Mouse (Mus musculus): ENCODE measurements around the gene Rasa3.

Rasa3 gene

GRCm38 (mm10) chr8:13649154-13649515 is 28.3 kb downstream of the Rasa3 start:
- DNase-seq (ENCODE audit: low read depth in 1 of 2, low spot score in 2 of 2), result no peak

DNA sequence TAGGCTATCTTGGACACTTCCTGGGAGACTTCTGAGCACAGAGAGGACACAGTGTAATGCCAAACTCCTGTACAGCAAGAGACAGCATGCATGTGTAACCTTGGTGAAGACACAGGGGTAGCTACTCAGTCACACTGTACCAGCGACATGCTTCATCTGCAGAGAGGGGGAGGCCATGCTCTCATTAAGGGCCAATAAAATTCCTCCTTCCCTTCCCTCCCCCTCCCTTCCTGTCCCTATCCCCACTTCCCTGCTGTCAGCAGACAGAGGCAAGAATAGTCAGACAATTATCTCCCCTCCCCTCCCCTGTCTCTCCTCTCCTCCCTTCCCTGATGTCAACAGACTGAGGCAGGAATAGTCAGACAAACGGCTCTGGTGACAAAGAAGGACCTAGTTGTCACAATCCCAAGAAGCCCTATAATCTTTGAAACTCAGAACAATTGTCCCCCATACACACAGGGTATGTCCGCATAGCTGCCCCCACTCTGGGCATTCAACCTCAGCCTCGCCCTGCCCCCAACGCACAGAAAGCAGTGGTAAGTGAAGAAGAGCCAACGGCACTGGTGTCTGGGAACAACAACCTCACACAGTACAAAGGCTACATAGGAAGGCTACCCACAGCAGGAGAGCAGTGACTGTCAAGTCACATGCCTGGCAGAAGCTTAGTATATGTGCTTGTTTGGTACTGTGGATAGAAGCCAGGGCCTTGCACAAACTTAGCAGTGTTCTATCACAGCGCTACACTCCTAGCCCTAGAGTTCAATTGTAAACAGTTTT is 28.8 kb downstream of the Rasa3 start:
- peak in 1 of 2 experiments; percentile 38 for DNase-seq (ENCODE audit: low read depth in 1 of 2, low spot score in 2 of 2)

DNA sequence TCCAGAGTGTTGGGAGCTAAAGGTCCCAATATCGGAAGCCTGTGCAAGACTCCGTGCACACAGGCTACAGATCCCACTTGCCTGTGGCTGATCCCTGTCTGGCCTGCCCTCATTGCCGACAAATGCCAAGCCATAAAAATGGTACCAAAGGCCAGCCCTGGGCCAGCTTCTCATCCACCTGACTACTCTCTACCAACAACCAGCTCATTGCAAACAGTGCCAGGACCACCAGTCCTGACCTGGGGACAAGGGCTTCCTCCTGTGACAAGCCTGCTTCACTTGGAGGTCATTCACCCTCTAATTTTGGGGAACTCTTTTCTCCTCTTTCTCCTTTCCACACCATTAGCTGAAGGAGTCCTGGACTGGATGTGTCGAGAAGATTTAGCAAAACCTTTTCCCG is 29.8 kb downstream of the Rasa3 start:
- DNase-seq (ENCODE audit: low read depth in 1 of 2, low spot score in 2 of 2), result no peak

GRCm38 (mm10) chr8:13644932-13645676 is 32.3 kb downstream of the Rasa3 start:
- DNase-seq (ENCODE audit: low read depth in 1 of 2, low spot score in 2 of 2), result peak in 1 of 2 experiments; percentile 64

- DNase-seq (ENCODE audit: low read depth in 1 of 2, low spot score in 2 of 2), result no peak
Measured at GRCm38 (mm10) chr8:13644155-13644554, 33.2 kb downstream of the Rasa3 start.

GRCm38 (mm10) chr8:13642659-13643181 is 34.7 kb downstream of the Rasa3 start:
- DNase-seq (ENCODE audit: low read depth in 1 of 2, low spot score in 2 of 2), result no peak

- no peak for DNase-seq (ENCODE audit: low read depth in 1 of 2, low spot score in 2 of 2)
Measured at GRCm38 (mm10) chr8:13641206-13641605, 36.2 kb downstream of the Rasa3 start.

DNA sequence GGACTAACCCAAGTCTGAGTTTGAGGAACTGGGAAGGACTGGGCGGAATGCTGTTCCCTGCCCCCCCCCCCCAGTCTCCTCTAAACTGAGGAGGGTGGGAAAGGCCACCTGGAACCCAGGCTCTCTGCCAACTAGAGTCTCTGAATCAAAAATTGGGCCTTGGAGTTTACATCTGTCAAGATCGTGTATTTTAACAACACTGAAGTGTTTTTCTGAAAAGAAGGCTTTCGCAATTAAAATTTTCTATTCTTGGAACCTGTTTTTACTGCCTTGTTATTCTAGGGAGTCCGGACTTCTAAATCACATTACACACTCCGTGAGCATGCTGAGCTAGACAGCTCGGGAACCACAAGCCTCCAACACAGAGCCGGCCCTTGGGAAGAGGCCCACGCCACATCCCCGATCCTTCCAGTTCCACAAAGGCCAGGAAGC is 36.9 kb downstream of the Rasa3 start:
- DNase-seq (ENCODE audit: low read depth in 1 of 2, low spot score in 2 of 2), result no peak

DNA sequence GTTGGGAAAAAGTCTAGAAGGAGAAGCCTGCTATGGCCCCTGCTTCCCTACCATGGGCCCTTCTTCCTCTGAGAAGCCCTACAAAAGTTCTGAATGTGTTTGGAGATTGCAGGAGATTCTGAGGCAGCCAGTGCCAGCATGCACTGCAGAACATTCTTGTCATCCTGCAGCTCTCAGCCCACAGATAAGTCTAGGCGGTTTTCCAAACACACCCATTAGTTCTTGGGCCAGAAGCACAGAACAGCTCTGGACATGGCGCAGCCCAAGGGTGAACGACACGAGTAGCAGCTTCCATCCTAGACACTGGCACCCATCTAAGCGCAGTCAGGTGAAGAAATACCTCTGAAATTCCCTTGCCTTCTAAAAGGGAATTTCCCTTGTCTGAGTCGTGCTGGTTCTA is 44.3 kb downstream of the Rasa3 start:
- DNase-seq (ENCODE audit: low read depth in 1 of 2, low spot score in 2 of 2), result no peak

GRCm38 (mm10) chr8:13632309-13632708 is 45.1 kb downstream of the Rasa3 start:
- no peak for DNase-seq (ENCODE audit: low read depth in 1 of 2, low spot score in 2 of 2)

DNA sequence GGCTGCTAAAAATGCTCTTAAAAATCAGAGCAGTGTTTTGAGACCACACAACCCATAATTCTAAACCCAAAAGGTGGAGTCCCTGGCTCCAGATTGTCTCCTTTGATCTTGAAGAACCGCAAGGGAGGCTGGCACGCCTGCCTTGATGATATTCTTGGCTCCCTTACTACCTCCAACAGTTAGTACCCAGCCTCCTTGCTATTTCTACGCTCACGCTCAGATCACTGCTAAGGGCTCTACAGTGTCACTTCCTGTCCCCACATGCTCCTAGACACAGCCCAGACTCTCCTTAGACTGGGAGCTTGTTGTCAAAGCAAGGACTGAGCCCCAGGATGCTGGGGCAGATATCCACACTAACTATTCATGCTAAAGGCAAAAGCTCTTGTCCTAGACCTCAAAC is 46.6 kb downstream of the Rasa3 start:
- no peak for DNase-seq (ENCODE audit: low read depth in 1 of 2, low spot score in 2 of 2)

DNA sequence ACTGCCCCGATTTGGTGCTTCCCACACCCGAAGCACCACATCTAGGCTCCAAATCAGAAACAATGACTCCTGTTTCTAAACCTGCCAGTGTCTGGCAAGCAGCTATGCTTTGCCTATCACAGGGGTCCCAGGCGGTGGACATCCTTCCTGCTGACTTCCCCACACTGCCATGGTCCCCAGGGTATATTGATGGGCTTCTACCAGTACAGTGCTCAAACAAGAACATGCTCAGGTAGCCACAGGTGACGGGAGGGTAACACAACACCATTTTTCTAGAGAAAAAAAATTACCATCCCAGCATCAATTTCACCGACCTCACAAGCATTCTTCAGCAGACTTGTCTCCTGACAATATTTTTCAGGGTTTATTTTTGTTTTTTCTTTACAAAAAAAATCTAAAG is 47.2 kb downstream of the Rasa3 start:
- no peak for DNase-seq (ENCODE audit: low read depth in 1 of 2, low spot score in 2 of 2)

DNA sequence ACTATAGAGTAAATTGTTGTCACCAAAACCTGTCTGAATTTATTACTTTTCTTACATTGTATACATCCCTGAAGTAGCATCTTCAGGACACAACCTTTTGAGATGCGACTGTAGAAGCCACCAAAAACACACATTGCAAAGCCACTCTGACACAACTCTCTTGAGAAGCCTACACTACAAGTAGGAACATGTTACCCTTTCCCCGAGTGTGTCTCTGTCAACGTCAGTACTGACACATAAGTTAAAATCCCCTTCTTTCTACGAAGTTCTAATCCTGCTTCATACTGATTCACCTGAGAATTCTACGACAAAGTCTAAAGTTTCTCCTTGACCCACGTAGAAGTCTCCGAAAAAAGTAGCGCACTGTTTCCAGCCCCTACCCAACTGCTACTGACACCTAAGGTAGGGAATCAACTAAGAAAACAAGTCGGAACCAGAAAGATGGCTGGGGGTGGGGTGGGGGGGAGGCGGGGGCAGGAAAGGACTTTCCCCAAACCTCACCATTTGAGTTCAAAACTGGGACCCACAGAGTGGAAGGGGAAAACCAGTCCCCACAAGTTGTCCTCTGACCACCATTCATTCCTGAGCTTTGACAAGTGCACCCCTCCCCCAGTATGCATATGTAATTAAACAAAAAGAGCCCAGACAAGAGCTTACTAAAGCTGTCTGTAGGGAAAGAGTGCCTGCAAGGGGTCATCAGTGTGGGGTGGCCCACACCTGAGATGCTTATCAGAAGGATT is 47.9 kb downstream of the Rasa3 start:
- no peak for DNase-seq (ENCODE audit: low read depth in 1 of 2, low spot score in 2 of 2)

DNA sequence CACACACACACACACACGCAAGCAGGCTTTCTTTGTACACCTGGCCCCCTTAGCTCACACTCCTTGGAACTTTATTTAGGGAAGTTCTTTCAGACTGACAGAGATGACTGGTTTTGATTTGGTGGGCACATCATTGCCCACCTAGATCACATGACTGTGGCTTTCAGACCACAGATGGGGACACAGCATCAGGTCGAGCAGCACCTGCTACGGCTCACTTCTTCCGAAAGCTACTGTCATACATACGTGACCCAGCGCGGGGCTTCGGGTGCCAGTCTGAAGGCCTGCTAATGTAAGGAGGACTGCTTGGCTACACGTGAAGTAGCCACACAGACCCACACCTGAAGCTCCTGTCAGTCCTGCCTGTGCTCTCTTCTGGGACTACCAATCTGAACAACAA is 49.3 kb downstream of the Rasa3 start:
- no peak for DNase-seq (ENCODE audit: low read depth in 1 of 2, low spot score in 2 of 2)

GRCm38 (mm10) chr8:13627591-13627990 is 49.8 kb downstream of the Rasa3 start:
- DNase-seq (ENCODE audit: low read depth in 1 of 2, low spot score in 2 of 2), result peak in 1 of 2 experiments; percentile 23

DNA sequence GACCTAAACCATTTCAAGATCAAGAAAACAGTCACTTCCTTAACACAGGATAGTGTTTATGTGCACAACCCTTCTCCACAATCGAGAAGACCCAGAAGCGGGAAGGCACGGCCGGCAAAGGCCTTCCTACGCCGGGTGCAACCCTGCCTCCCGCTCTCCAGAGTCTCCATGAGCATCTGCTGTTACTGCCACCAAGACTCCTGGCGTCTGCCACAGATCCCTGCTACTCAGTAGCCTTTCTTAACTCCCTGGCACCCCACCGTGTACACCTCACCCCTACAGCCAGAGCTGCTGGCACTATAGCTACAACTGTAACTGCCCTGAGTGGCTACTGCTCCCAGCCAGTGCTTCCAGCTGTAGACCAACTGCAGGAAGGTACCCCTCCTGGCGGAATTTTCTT is 51.3 kb downstream of the Rasa3 start:
- DNase-seq (ENCODE audit: low read depth in 1 of 2, low spot score in 2 of 2), result no peak

GRCm38 (mm10) chr8:13625281-13625970 is 52.0 kb downstream of the Rasa3 start:
- no peak for DNase-seq (ENCODE audit: low read depth in 1 of 2, low spot score in 2 of 2)

GRCm38 (mm10) chr8:13624863-13625262 is 52.5 kb downstream of the Rasa3 start:
- DNase-seq (ENCODE audit: low read depth in 1 of 2, low spot score in 2 of 2), result no peak

- peak; percentile 77 to 80 for DNase-seq (ENCODE audit: low read depth in 1 of 2, low spot score in 2 of 2)
Measured at GRCm38 (mm10) chr8:13623911-13624421, 53.4 kb downstream of the Rasa3 start.

GRCm38 (mm10) chr8:13623038-13623750 is 54.2 kb downstream of the Rasa3 start:
- no peak for DNase-seq (ENCODE audit: low read depth in 1 of 2, low spot score in 2 of 2)

Measured in monocyte, adult 2 months (primary cell).